Mouse (Mus musculus): Measurements from ENCODE around the gene Edem1.

GRCm38 (mm10) chr6:108852986-108853385 is 24.5 kb downstream of the Edem1 start:
- no peak for TF ChIP-seq E2F4 (IDR thresholded peaks at IDR 0.05; ENCODE audit: insufficient replicate concordance, low read depth, low read length)
- TF ChIP-seq SMC3 (IDR thresholded peaks at IDR 0.05; ENCODE audit: low read depth, low read length) = no peak
- TF ChIP-seq MAX (IDR thresholded peaks at IDR 0.05; ENCODE audit: low read length) = no peak
- TF ChIP-seq HCFC1 (IDR thresholded peaks at IDR 0.05; ENCODE audit: low read depth, low read length) = no peak
- no peak for TF ChIP-seq CTCF (conservative IDR thresholded peaks at IDR 0.05 in 1 of 2, IDR thresholded peaks at IDR 0.05 in 1 of 2; ENCODE audit: low read depth in 2 of 2, low read length in 2 of 2)
- TF ChIP-seq POLR2A (IDR thresholded peaks at IDR 0.05; ENCODE audit: low read depth, low read length) = no peak
- no peak for TF ChIP-seq ELF1 (IDR thresholded peaks at IDR 0.05; ENCODE audit: low read depth, low read length)
- no peak for TF ChIP-seq MAZ (IDR thresholded peaks at IDR 0.05; ENCODE audit: low read depth, low read length)
